Mouse (Mus musculus): ENCODE data around the gene Tsga10.

DNA sequence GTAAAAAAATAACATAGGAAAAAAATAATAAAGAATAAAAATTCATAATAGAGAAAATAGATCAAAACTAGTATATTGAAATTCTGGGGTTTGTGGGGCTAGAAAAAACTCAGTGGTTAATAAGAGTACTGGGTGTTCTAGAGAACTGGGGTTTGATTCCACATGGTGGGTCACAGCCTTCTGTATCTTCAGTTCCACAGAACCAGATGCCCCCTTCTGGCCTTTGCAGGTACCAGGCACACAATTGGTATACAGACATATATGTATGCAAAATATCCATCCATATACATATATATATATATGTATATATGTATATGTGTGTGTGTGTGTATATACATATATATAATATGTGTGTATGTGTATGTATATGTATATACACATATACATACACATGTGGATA is 106.8 kb downstream of the Tsga10 start:
- TF ChIP-seq CTCF (IDR thresholded peaks at IDR 0.05; ENCODE audit: borderline replicate concordance, extremely low read depth, insufficient read depth, insufficient read length) (no peak), POLR2A (IDR thresholded peaks at IDR 0.05; ENCODE audit: borderline replicate concordance, extremely low read depth, insufficient read depth, insufficient read length, poor library complexity, severe bottlenecking) (no peak)

Measured in brain, embryonic 14.5 days (tissue).